Mouse (Mus musculus) small intestine, adult 2 months (tissue): ENCODE measurements at regions not wholly inside any gene's neighbourhood (a gene's known extent, or its start where the extent isn't known, plus 50 kb on each side); places are given as distances from the start of the nearest gene placed in this dataset.
A peak's percentile ranks its signal among the peaks of the same experiment; 100 is the strongest.

Experiments used
- H3K27ac ChIP-seq: fragments of 200-500 bp; 2 replicates; pipeline ENCODE4 v1.5.1; 2012; ENCODE audit warnings: low read depth, low read length, control low read depth, inconsistent platforms; ENCODE audit not compliant: insufficient read depth
- H3K27me3 ChIP-seq: fragments of 200-500 bp; 2 replicates; pipeline ENCODE4 v1.6.1; 2012; ENCODE audit warnings: mild to moderate bottlenecking, moderate library complexity, low read length, inconsistent platforms; ENCODE audit not compliant: control insufficient read depth, insufficient read depth
- H3K36me3 ChIP-seq: fragments of 200-500 bp; 2 replicates; pipeline ENCODE4 v1.6.1; 2012; ENCODE audit warnings: mild to moderate bottlenecking, low read length, control low read depth, inconsistent platforms; ENCODE audit not compliant: control insufficient read depth, insufficient read depth
- H3K4me1 ChIP-seq: fragments of 200-500 bp; 2 replicates; pipeline ENCODE4 v1.6.1; 2012; ENCODE audit warnings: low read length, inconsistent platforms, mixed read lengths; ENCODE audit not compliant: control insufficient read depth, insufficient read depth, insufficient read length
- H3K4me3 ChIP-seq: fragments of 200-500 bp; 2 replicates; pipeline ENCODE4 v1.5.1; 2012; ENCODE audit warnings: low read depth, mild to moderate bottlenecking, control low read depth, inconsistent platforms, low read length, moderate library complexity
- CTCF ChIP-seq: fragments of 200-500 bp; IDR thresholded peaks from 2 replicates; pipeline ENCODE4 v1.5.1; 2012; ENCODE audit warnings: low read depth, mild to moderate bottlenecking, control low read depth, inconsistent platforms, low read length, moderate library complexity, mixed read lengths; ENCODE audit not compliant: insufficient replicate concordance, insufficient read length; ENCODE audit errors: extremely low read depth
- POLR2A ChIP-seq: fragments of 200-500 bp; IDR thresholded peaks from 2 replicates; pipeline ENCODE4 v1.6.1; 2012; ENCODE audit warnings: low read depth, mild to moderate bottlenecking, control low read depth, inconsistent platforms, low read length, moderate library complexity
- WGBS: fragments of 180-500 bp; shearing (Covaris S2); methylation state at CpG from one replicate; pipeline ENCODE4 v1.1.7; 2018; 5-methylcytosine and 5-hydroxymethylcytosine counted together

- H3K4me3 ChIP-seq = no peak overlapping the region
- H3K36me3 ChIP-seq = no peaks in the 10 kb centered on the region
- TF ChIP-seq CTCF = no peak
- no peak for TF ChIP-seq POLR2A
- 28% methylated on average over 9 of the region's 9 CpGs for WGBS
- H3K27me3 ChIP-seq = no peaks in the 10 kb centered on the region
- peaks cover 11% of the 10 kb centered on the region; the same call in 1 of the 2 replicates for H3K4me1 ChIP-seq
- no peak overlapping the region for H3K27ac ChIP-seq
These were observed 249.0 kb upstream of the Usp24 start for GRCm38 (mm10) chr4:106067023-106067422.

- Histone ChIP-seq H3K36me3 (no peaks in the 10 kb centered on the region), H3K27ac (no peak overlapping the region), H3K27me3 (no peaks in the 10 kb centered on the region), H3K4me3 (no peak overlapping the region), H3K4me1 (no peaks in the 10 kb centered on the region)
- TF ChIP-seq CTCF (no peak), POLR2A (no peak)
These were observed 232.5 kb upstream of the Usp24 start for GRCm38 (mm10) chr4:106083546-106083945.

GRCm38 (mm10) chr4:106091927-106092675 lies 223.9 kb upstream of the Usp24 start:
- Histone ChIP-seq H3K4me3 (no peak overlapping the region), H3K4me1 (no peaks in the 10 kb centered on the region), H3K36me3 (no peaks in the 10 kb centered on the region), H3K27ac (no peak overlapping the region), H3K27me3 (no peaks in the 10 kb centered on the region)
- 49% methylated on average over 9 of the region's 9 CpGs for WGBS
- TF ChIP-seq CTCF = no peak

- no peak overlapping the region for H3K27ac ChIP-seq
- no peak overlapping the region for H3K4me3 ChIP-seq
- H3K27me3 ChIP-seq = no peaks in the 10 kb centered on the region
- no peak for TF ChIP-seq CTCF
- TF ChIP-seq POLR2A = no peak
- no peaks in the 10 kb centered on the region for H3K36me3 ChIP-seq
- 84% methylated on average over 6 of the region's 6 CpGs for WGBS
- no peaks in the 10 kb centered on the region for H3K4me1 ChIP-seq
These were observed 223.3 kb upstream of the Usp24 start for GRCm38 (mm10) chr4:106092676-106093070.

GRCm38 (mm10) chr4:106093252-106093651 lies 222.8 kb upstream of the Usp24 start:
- 87% methylated on average over 2 of the region's 2 CpGs for WGBS
- no peak for TF ChIP-seq POLR2A
- TF ChIP-seq CTCF = no peak
- H3K27ac ChIP-seq = no peak overlapping the region

GRCm38 (mm10) chr4:106094882-106095556 lies 221.0 kb upstream of the Usp24 start:
- Histone ChIP-seq H3K27ac (peak overlapping the region; percentile 19; the same call in 1 of the 2 replicates), H3K27me3 (no peaks in the 10 kb centered on the region), H3K4me3 (no peak overlapping the region), H3K4me1 (no peaks in the 10 kb centered on the region), H3K36me3 (no peaks in the 10 kb centered on the region)
- no peak for TF ChIP-seq CTCF
- no peak for TF ChIP-seq POLR2A
- WGBS = 74% methylated on average over 11 of the region's 11 CpGs

More at GRCm38 (mm10) chr4:106093252-106093651, 222.8 kb upstream of the Usp24 start:
- Histone ChIP-seq H3K4me1 (no peaks in the 10 kb centered on the region), H3K27me3 (no peaks in the 10 kb centered on the region), H3K36me3 (no peaks in the 10 kb centered on the region), H3K4me3 (no peak overlapping the region)

- WGBS = 55% methylated on average over 3 of the region's 3 CpGs
- H3K27me3 ChIP-seq = no peaks in the 10 kb centered on the region
- TF ChIP-seq POLR2A (no peak), CTCF (no peak)
These were observed 219.9 kb upstream of the Usp24 start for GRCm38 (mm10) chr4:106096130-106096529.

More at GRCm38 (mm10) chr4:106096130-106096529, 219.9 kb upstream of the Usp24 start:
- no peak overlapping the region for H3K27ac ChIP-seq
- peaks cover 2% of the 10 kb centered on the region; the same call in 1 of the 2 replicates for H3K4me1 ChIP-seq
- H3K4me3 ChIP-seq = no peak overlapping the region
- H3K36me3 ChIP-seq = no peaks in the 10 kb centered on the region
